Mouse (Mus musculus): ENCODE measurements around the gene Aprt.

GRCm38 (mm10) chr8:122576648-122577022, at the start of gene Aprt:
- no peak for TF ChIP-seq CTCF (IDR thresholded peaks at IDR 0.05; ENCODE audit: borderline replicate concordance, extremely low read depth, insufficient read depth, insufficient read length)
- TF ChIP-seq POLR2A (IDR thresholded peaks at IDR 0.05; ENCODE audit: borderline replicate concordance, extremely low read depth, insufficient read depth, insufficient read length, poor library complexity, severe bottlenecking), result 0 out of 2 replicates have a peak, but pooled peaks have one; percentile 24

Measured in brain, embryonic 14.5 days (tissue).